8 mouse cellular contexts compared by ENCODE assay signal in the genomic region with DNA sequence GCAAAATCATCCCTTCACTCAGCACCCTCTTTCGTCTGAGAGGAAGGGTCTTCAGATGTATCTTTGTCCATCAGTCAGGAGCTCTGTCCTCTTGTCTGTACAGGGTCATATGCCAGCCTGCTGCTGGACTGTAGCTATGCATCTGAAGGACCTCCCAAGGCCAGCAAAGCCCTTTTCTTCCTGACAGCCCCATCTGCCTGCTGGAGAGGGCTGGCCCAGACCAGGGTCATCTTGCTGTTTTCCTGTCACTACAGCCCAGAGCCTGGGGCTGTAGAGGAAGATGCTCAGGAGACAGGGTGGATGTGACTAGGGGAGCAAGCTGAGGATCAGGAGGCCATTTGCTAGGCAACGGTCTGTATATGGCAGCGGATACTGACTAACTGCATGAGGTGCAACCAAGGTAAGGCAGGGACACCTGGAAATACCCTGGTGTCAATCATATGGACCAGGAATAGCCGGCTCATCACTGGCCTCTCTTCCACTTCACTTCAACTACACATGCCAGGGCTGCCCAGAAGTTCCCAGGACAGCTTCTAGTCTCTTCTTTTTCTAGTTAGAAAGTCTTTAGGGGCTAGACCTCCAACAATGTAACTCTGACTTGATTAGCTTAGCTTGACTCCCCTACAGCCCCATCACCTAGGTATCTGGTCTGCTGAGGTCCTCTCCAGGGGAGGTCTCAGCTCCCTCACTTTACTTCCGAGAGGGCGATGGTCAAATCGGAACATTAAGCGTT. TPM values are rescaled to one million over a fixed set of nuclear protein-coding genes. Genes with fewer than 3 reads are reported as not detected.
DNase-seq lines count a peak whose midpoint lies in the region; ATAC-seq and TF ChIP-seq lines count a peak whose summit lies in the region.

No protein-coding gene starts in this region.

- no peaks in the 10 kb centered on the region for H3K27me3 ChIP-seq in heart, embryonic 11.5 days (ENCODE audit: control insufficient read depth, insufficient read depth, low read length)
- H3K27me3 ChIP-seq in MEL (ENCODE audit: control insufficient read depth in 1 of 2, insufficient read depth in 2 of 2, low read length in 2 of 2) = no peaks in the 10 kb centered on the region
- H3K27me3 ChIP-seq in forebrain, embryonic 14.5 days (replicated peaks; ENCODE audit: control insufficient read depth, insufficient read depth, low read length) = no peaks in the 10 kb centered on the region
- H3K27me3 ChIP-seq in liver, embryonic 15.5 days = no peaks in the 10 kb centered on the region

- no peak for ATAC-seq in heart, embryonic 11.5 days (replicated peaks; ENCODE audit: insufficient number of reproducible peaks, low FRiP score, low TSS enrichment)
- no peak for ATAC-seq in forebrain, embryonic 14.5 days
- no peak for ATAC-seq in liver, embryonic 15.5 days (ENCODE audit: insufficient read depth)
- no peak for ATAC-seq in monocyte, adult 5-6 weeks (replicated peaks; ENCODE audit: insufficient number of reproducible peaks, low FRiP score, low TSS enrichment, poor library complexity, severe bottlenecking)
- ATAC-seq in granulocyte monocyte progenitor cell, adult 5-6 weeks (replicated peaks; ENCODE audit: poor library complexity, severe bottlenecking) = no peak

- no peak for TF ChIP-seq RAD21 in MEL (IDR thresholded peaks at IDR 0.05; ENCODE audit: low read depth, low read length)

- peak overlapping the region; percentile 69 for H3K4me3 ChIP-seq in heart, embryonic 11.5 days (ENCODE audit: low read depth, low read length)
- H3K4me3 ChIP-seq in MEL (ENCODE audit: control insufficient read depth in 1 of 2, insufficient read depth in 1 of 2, low read depth in 2 of 2, low read length in 2 of 2) = peak overlapping the region; percentile 68 to 73
- H3K4me3 ChIP-seq in forebrain, embryonic 14.5 days (ENCODE audit: low read depth, low read length) = peak overlapping the region; percentile 48
- H3K4me3 ChIP-seq in liver, embryonic 15.5 days (replicated peaks) = peak overlapping the region; percentile 66

- TF ChIP-seq EP300 in MEL (IDR thresholded peaks at IDR 0.05; ENCODE audit: low read depth in 1 of 2, low read length in 2 of 2) = no peak

- no peak for DNase-seq in heart, adult 18-20 months
- peak; percentile 39 for DNase-seq in MEL (ENCODE audit: low read depth, low spot score)
- DNase-seq in forebrain, embryonic 14.5 days (ENCODE audit: low spot score) = no peak
- no peak for DNase-seq in layer of hippocampus, adult 9-11 months

- 16% methylated on average over 8 of the region's 8 CpGs for whole genome bisulfite sequencing in heart, embryonic 11.5 days (ENCODE audit: insufficient replicate concordance)
- WGBS in forebrain, embryonic 14.5 days = 24% methylated on average over 8 of the region's 8 CpGs
- 25% methylated on average over 8 of the region's 8 CpGs for WGBS in liver, embryonic 15.5 days (ENCODE audit: insufficient replicate concordance)

- H3K9ac ChIP-seq in heart, embryonic 11.5 days (ENCODE audit: low read depth, low read length) = peak overlapping the region; percentile 82
- peak overlapping the region; percentile 77 for H3K9ac ChIP-seq in MEL (ENCODE audit: control insufficient read depth, low read depth, low read length, poor library complexity, severe bottlenecking)
- peak overlapping the region; percentile 78 for H3K9ac ChIP-seq in forebrain, embryonic 14.5 days (ENCODE audit: low read length)
- peak overlapping the region; percentile 68 for H3K9ac ChIP-seq in liver, embryonic 15.5 days

- peaks cover 4% of the 10 kb centered on the region; the same call in 1 of the 2 replicates for H3K79me2 ChIP-seq in MEL (ENCODE audit: control insufficient read depth, insufficient read depth, low read length, poor library complexity)

- peaks cover 27% of the 10 kb centered on the region for H3K4me1 ChIP-seq in heart, embryonic 11.5 days (ENCODE audit: control insufficient read depth, insufficient read depth, low read length)
- peaks cover 3 to 17% of the 10 kb centered on the region in 2 experiments; a peak in 3 of 4 replicates for H3K4me1 ChIP-seq in MEL (ENCODE audit: control insufficient read depth in 1 of 2, insufficient read depth in 2 of 2, low read length in 2 of 2)
- H3K4me1 ChIP-seq in forebrain, embryonic 14.5 days (ENCODE audit: control insufficient read depth, insufficient read depth, low read length) = peaks cover 28% of the 10 kb centered on the region
- peaks cover 71% of the 10 kb centered on the region for H3K4me1 ChIP-seq in liver, embryonic 15.5 days (replicated peaks)

- TF ChIP-seq POLR2A in MEL (IDR thresholded peaks at IDR 0.05; ENCODE audit: control insufficient read depth in 1 of 2, insufficient read depth in 1 of 2, low read depth in 1 of 2, low read length in 2 of 2, poor library complexity in 1 of 2) = no peak

- H3K4me2 ChIP-seq in heart, embryonic 11.5 days = peak overlapping the region; percentile 84
- peak overlapping the region; percentile 70 for H3K4me2 ChIP-seq in forebrain, embryonic 14.5 days (ENCODE audit: low read length)
- H3K4me2 ChIP-seq in liver, embryonic 15.5 days = peak overlapping the region; percentile 84

- no peaks in the 10 kb centered on the region for H3K9me3 ChIP-seq in heart, embryonic 11.5 days (replicated peaks; ENCODE audit: control insufficient read depth, low read length)
- no peaks in the 10 kb centered on the region for H3K9me3 ChIP-seq in MEL (replicated peaks; ENCODE audit: insufficient read depth, low read length)
- H3K9me3 ChIP-seq in forebrain, embryonic 14.5 days (replicated peaks; ENCODE audit: control insufficient read depth, low read length) = no peaks in the 10 kb centered on the region
- H3K9me3 ChIP-seq in liver, embryonic 15.5 days (replicated peaks) = no peaks in the 10 kb centered on the region

- peak overlapping the region; percentile 78; the same call in 1 of the 2 replicates for H3K27ac ChIP-seq in heart, embryonic 11.5 days (ENCODE audit: low read depth, low read length)
- no peak overlapping the region for H3K27ac ChIP-seq in MEL (ENCODE audit: control insufficient read depth, low read depth, low read length)
- peak overlapping the region; percentile 86 for H3K27ac ChIP-seq in forebrain, embryonic 14.5 days (ENCODE audit: low read depth, low read length)
- H3K27ac ChIP-seq in liver, embryonic 15.5 days (replicated peaks) = peak overlapping the region; percentile 89

- peaks cover 6% of the 10 kb centered on the region for H3K36me3 ChIP-seq in heart, embryonic 11.5 days (ENCODE audit: control insufficient read depth, insufficient read depth, low read length)
- H3K36me3 ChIP-seq in MEL (ENCODE audit: control insufficient read depth in 1 of 2, insufficient read depth in 2 of 2, low read length in 2 of 2) = peaks cover 0 to 9% of the 10 kb centered on the region in 2 experiments; a peak in 3 of 4 replicates
- peaks cover 31% of the 10 kb centered on the region for H3K36me3 ChIP-seq in forebrain, embryonic 14.5 days (ENCODE audit: control insufficient read depth, insufficient read depth, low read length)
- H3K36me3 ChIP-seq in liver, embryonic 15.5 days (replicated peaks) = peaks cover 23% of the 10 kb centered on the region

- TF ChIP-seq CTCF in MEL (IDR thresholded peaks at IDR 0.05 in 2 of 3, conservative IDR thresholded peaks at IDR 0.05 in 1 of 3; ENCODE audit: control insufficient read depth in 1 of 3, insufficient read depth in 1 of 3, low read depth in 2 of 3, low read length in 3 of 3, poor library complexity in 1 of 3, severe bottlenecking in 1 of 3) = no peak

RNA-seq across cellular contexts. Expression of a gene that starts 0.8 kb away (rescaled TPM):
- 41.4 and 46.5 TPM in 2 replicates for polyA plus RNA-seq in heart, embryonic 11.5 days (2014; fragmentation: Nextera tagmentation; extraction: Ambion mirVana)
- total RNA-seq in heart, adult 18-20 months (2021) = 10 to 100 TPM; 14.2 to 15.0 TPM
- 18.3 and 21.4 TPM in 2 replicates for total RNA-seq in MEL (2012; rRNA removed)
- 10 to 100 TPM in 1 of 2 experiments, not detected in 1; 29.1 TPM for polyA plus RNA-seq in MEL (2012; ENCODE audit: insufficient read depth in 1 of 2, insufficient read length in 2 of 2, low read depth in 1 of 2, low replicate concordance in 2 of 2, missing spikeins in 1 of 2)
- polyA plus RNA-seq in forebrain, embryonic 14.5 days (2014; fragmentation: Nextera tagmentation; extraction: Ambion mirVana) = 112 and 115 TPM in 2 replicates
- 10.3 and 12.2 TPM in 2 replicates for polyA plus RNA-seq in liver, embryonic 15.5 days (2015; fragmentation: Nextera tagmentation; extraction: Ambion mirVana)
- 30.9 to 112 TPM (median 62.0 TPM) in 3 replicates for total RNA-seq in monocyte, adult 5-6 weeks (2017)
- total RNA-seq in granulocyte monocyte progenitor cell, adult 5-6 weeks (2014; fragmentation: Nextera tagmentation) = 44.7 and 57.5 TPM in 2 replicates
- 53.4 and 65.8 TPM in 2 replicates for total RNA-seq in granulocyte monocyte progenitor cell, adult 5-6 weeks (2017)

RNA-seq across cellular contexts. Expression of a gene that starts 4.1 kb away (rescaled TPM):
- polyA plus RNA-seq in heart, embryonic 11.5 days (2014; fragmentation: Nextera tagmentation; extraction: Ambion mirVana) = 23.3 and 24.5 TPM in 2 replicates
- total RNA-seq in heart, adult 18-20 months (2021) = 10 to 100 TPM; 16.4 to 18.8 TPM
- 13.6 and 15.4 TPM in 2 replicates for total RNA-seq in MEL (2012; rRNA removed)
- 10 to 100 TPM in 1 of 2 experiments, not detected in 1; 18.5 TPM for polyA plus RNA-seq in MEL (2012; ENCODE audit: insufficient read depth in 1 of 2, insufficient read length in 2 of 2, low read depth in 1 of 2, low replicate concordance in 2 of 2, missing spikeins in 1 of 2)
- polyA plus RNA-seq in forebrain, embryonic 14.5 days (2014; fragmentation: Nextera tagmentation; extraction: Ambion mirVana) = 23.6 and 29.4 TPM in 2 replicates
- 7.3 and 9.5 TPM in 2 replicates for polyA plus RNA-seq in liver, embryonic 15.5 days (2015; fragmentation: Nextera tagmentation; extraction: Ambion mirVana)
- 13.5 to 20.9 TPM (median 15.1 TPM) in 3 replicates for total RNA-seq in monocyte, adult 5-6 weeks (2017)
- total RNA-seq in granulocyte monocyte progenitor cell, adult 5-6 weeks (2014; fragmentation: Nextera tagmentation) = 22.0 and 26.0 TPM in 2 replicates
- 15.0 and 15.7 TPM in 2 replicates for total RNA-seq in granulocyte monocyte progenitor cell, adult 5-6 weeks (2017)

RNA-seq across cellular contexts. Expression of a gene that starts 8.9 kb away (rescaled TPM):
- 1.1 and 2.7 TPM in 2 replicates for polyA plus RNA-seq in heart, embryonic 11.5 days (2014; fragmentation: Nextera tagmentation; extraction: Ambion mirVana)
- total RNA-seq in heart, adult 18-20 months (2021) = under 1 TPM; 0.74 to 0.90 TPM
- 0.26 TPM in 1 of 2 replicates, not detected in the other for total RNA-seq in MEL (2012; rRNA removed)
- 1 to 10 TPM in 1 of 2 experiments, not detected in 1; 1.3 TPM for polyA plus RNA-seq in MEL (2012; ENCODE audit: insufficient read depth in 1 of 2, insufficient read length in 2 of 2, low read depth in 1 of 2, low replicate concordance in 2 of 2, missing spikeins in 1 of 2)
- 2.2 and 3.2 TPM in 2 replicates for polyA plus RNA-seq in forebrain, embryonic 14.5 days (2014; fragmentation: Nextera tagmentation; extraction: Ambion mirVana)
- polyA plus RNA-seq in liver, embryonic 15.5 days (2015; fragmentation: Nextera tagmentation; extraction: Ambion mirVana) = 0.70 and 0.86 TPM in 2 replicates
- total RNA-seq in monocyte, adult 5-6 weeks (2017) = 0.78 TPM in 1 of 3 replicates, not detected in the others
- 1.1 and 4.0 TPM in 2 replicates for total RNA-seq in granulocyte monocyte progenitor cell, adult 5-6 weeks (2014; fragmentation: Nextera tagmentation)
- total RNA-seq in granulocyte monocyte progenitor cell, adult 5-6 weeks (2017) = not detected in 2 replicates

RNA-seq across cellular contexts. Expression of a gene that starts 17.9 kb away (rescaled TPM):
- 58.3 and 60.2 TPM in 2 replicates for polyA plus RNA-seq in heart, embryonic 11.5 days (2014; fragmentation: Nextera tagmentation; extraction: Ambion mirVana)
- total RNA-seq in heart, adult 18-20 months (2021) = 10 to 100 TPM; 22.8 to 24.4 TPM
- 68.0 and 69.5 TPM in 2 replicates for total RNA-seq in MEL (2012; rRNA removed)
- polyA plus RNA-seq in MEL (2012; ENCODE audit: insufficient read depth in 1 of 2, insufficient read length in 2 of 2, low read depth in 1 of 2, low replicate concordance in 2 of 2, missing spikeins in 1 of 2) = 10 to 100 TPM in 1 of 2 experiments, not detected in 1; 68.9 TPM
- 65.4 and 71.6 TPM in 2 replicates for polyA plus RNA-seq in forebrain, embryonic 14.5 days (2014; fragmentation: Nextera tagmentation; extraction: Ambion mirVana)
- 23.0 and 26.7 TPM in 2 replicates for polyA plus RNA-seq in liver, embryonic 15.5 days (2015; fragmentation: Nextera tagmentation; extraction: Ambion mirVana)
- 27.6 to 67.4 TPM (median 64.4 TPM) in 3 replicates for total RNA-seq in monocyte, adult 5-6 weeks (2017)
- total RNA-seq in granulocyte monocyte progenitor cell, adult 5-6 weeks (2014; fragmentation: Nextera tagmentation) = 40.9 and 50.2 TPM in 2 replicates
- total RNA-seq in granulocyte monocyte progenitor cell, adult 5-6 weeks (2017) = 106 and 107 TPM in 2 replicates

RNA-seq across cellular contexts. Expression of a gene that starts 22.5 kb away (rescaled TPM):
- 170 and 177 TPM in 2 replicates for polyA plus RNA-seq in heart, embryonic 11.5 days (2014; fragmentation: Nextera tagmentation; extraction: Ambion mirVana)
- 10 to 100 TPM; 40.6 to 45.1 TPM for total RNA-seq in heart, adult 18-20 months (2021)
- 140 and 148 TPM in 2 replicates for total RNA-seq in MEL (2012; rRNA removed)
- 100 to 1,000 TPM in 1 of 2 experiments, not detected in 1; 220 TPM for polyA plus RNA-seq in MEL (2012; ENCODE audit: insufficient read depth in 1 of 2, insufficient read length in 2 of 2, low read depth in 1 of 2, low replicate concordance in 2 of 2, missing spikeins in 1 of 2)
- polyA plus RNA-seq in forebrain, embryonic 14.5 days (2014; fragmentation: Nextera tagmentation; extraction: Ambion mirVana) = 144 and 179 TPM in 2 replicates
- polyA plus RNA-seq in liver, embryonic 15.5 days (2015; fragmentation: Nextera tagmentation; extraction: Ambion mirVana) = 113 and 115 TPM in 2 replicates
- total RNA-seq in monocyte, adult 5-6 weeks (2017) = 189 to 234 TPM (median 226 TPM) in 3 replicates
- total RNA-seq in granulocyte monocyte progenitor cell, adult 5-6 weeks (2014; fragmentation: Nextera tagmentation) = 68.9 and 102 TPM in 2 replicates
- total RNA-seq in granulocyte monocyte progenitor cell, adult 5-6 weeks (2017) = 73.9 and 74.9 TPM in 2 replicates
